Mouse (Mus musculus) embryonic facial prominence, embryonic 11.5 days (tissue): ENCODE measurements around the gene Vps72. TPM values are rescaled to one million over a fixed set of nuclear protein-coding genes. Genes with fewer than 3 reads are reported as not detected.

ENCODE experiments used
- ATAC-seq: fragments of 200-750 bp; cut with Nextera tagmentation; replicated peaks from 2 replicates; pipeline ENCODE4 v1.8.0; 2017; ENCODE audit warnings: low read depth; ENCODE audit not compliant: insufficient number of reproducible peaks, low FRiP score, low TSS enrichment
- DNase-seq: peaks from one replicate; pipeline ENCODE4 v3.0.0-alpha.2; 2015; ENCODE audit warnings: low spot score
- H3K27ac ChIP-seq: fragments of 300-500 bp; sonication (generic); replicated peaks from 2 replicates; pipeline ENCODE4 v1.5.1; 2014; ENCODE audit warnings: mild to moderate bottlenecking, low read depth, low read length, control low read depth
- H3K27me3 ChIP-seq: fragments of 300-500 bp; sonication (generic); 2 replicates; pipeline ENCODE4 v1.6.1; 2014; ENCODE audit warnings: mild to moderate bottlenecking, low read length, moderate library complexity, mixed read lengths; ENCODE audit not compliant: control insufficient read depth, insufficient read depth
- H3K36me3 ChIP-seq: fragments of 300-500 bp; sonication (generic); replicated peaks from 2 replicates; pipeline ENCODE4 v1.6.1; 2014; ENCODE audit warnings: low read depth, mild to moderate bottlenecking, low read length, moderate library complexity, mixed read lengths; ENCODE audit not compliant: control insufficient read depth, insufficient read depth
- H3K4me1 ChIP-seq: fragments of 300-500 bp; sonication (generic); 2 replicates; pipeline ENCODE4 v1.6.1; 2014; ENCODE audit warnings: low read length, mixed read lengths; ENCODE audit not compliant: control insufficient read depth, insufficient read depth
- H3K4me2 ChIP-seq: fragments of 300-500 bp; sonication (generic); 2 replicates; pipeline ENCODE4 v1.6.1; 2014; ENCODE audit warnings: low read depth, mild to moderate bottlenecking, control low read depth, low read length, moderate library complexity
- H3K4me3 ChIP-seq: fragments of 300-500 bp; sonication (generic); 2 replicates; pipeline ENCODE4 v1.5.1; 2014; ENCODE audit warnings: low read depth, low read length, control low read depth
- H3K9ac ChIP-seq: fragments of 300-500 bp; sonication (generic); replicated peaks from 2 replicates; pipeline ENCODE4 v1.6.1; 2014; ENCODE audit warnings: mild to moderate bottlenecking, control low read depth, low read length
- H3K9me3 ChIP-seq: fragments of 300-500 bp; sonication (generic); replicated peaks from 2 replicates; pipeline ENCODE4 v1.6.1; 2016; ENCODE audit warnings: mild to moderate bottlenecking, low read length, inconsistent platforms, mixed read lengths; ENCODE audit not compliant: control insufficient read depth
- WGBS: fragments of 180-500 bp; shearing (Covaris S2); extraction: QIAGEN DNeasy Blood & Tissue Kit; methylation state at CpG from one replicate; pipeline ENCODE4 v1.1.7; 2014; 5-methylcytosine and 5-hydroxymethylcytosine counted together
- polyA plus RNA-seq: library from polyadenylated mRNA; unstranded; fragments of >200 nt; fragmentation: Nextera tagmentation; extraction: Ambion mirVana; gene quantifications from 2 replicates; pipeline ENCODE4 v1.2.1, GENCODE M21; 2014

Gene Vps72
- polyA plus RNA-seq: 229 and 232 TPM in 2 replicates

- H3K36me3 ChIP-seq: no peaks in the 10 kb centered on the region; the same call in 1 of the 2 replicates
- no peaks in the 10 kb centered on the region for H3K4me1 ChIP-seq
- DNase-seq (peak; percentile 94), ATAC-seq (peak; percentile 51)
- WGBS: 1% methylated on average over 54 of the region's 54 CpGs
- H3K4me3 ChIP-seq: peak within 1 kb of the TSS; percentile 58
- peak within 1 kb of the TSS; percentile 74 for H3K27ac ChIP-seq
- peak within 1 kb of the TSS; percentile 27 for H3K4me2 ChIP-seq
- no peaks in the 10 kb centered on the region for H3K9me3 ChIP-seq
- H3K27me3 ChIP-seq: no peaks in the 10 kb centered on the region
- H3K9ac ChIP-seq: peak within 1 kb of the TSS; percentile 78
These were observed at the start of gene Vps72 for GRCm38 (mm10) chr3:95110911-95111726. Vps72 (plus strand) TSS chr3:95111022.

GRCm38 (mm10) chr3:95063741-95064140, 47.1 kb upstream of the Vps72 start:
- DNase-seq: no peak
- peaks cover 10% of the 10 kb centered on the region for H3K36me3 ChIP-seq
- ATAC-seq: no peak
- H3K4me3 ChIP-seq: no peak overlapping the region
- no peaks in the 10 kb centered on the region for H3K27me3 ChIP-seq
- H3K4me2 ChIP-seq: no peak overlapping the region
- no peak overlapping the region for H3K9ac ChIP-seq
- H3K9me3 ChIP-seq: no peaks in the 10 kb centered on the region
- H3K27ac ChIP-seq: no peak overlapping the region
- H3K4me1 ChIP-seq: no peaks in the 10 kb centered on the region
- 95% methylated on average over 4 of the region's 4 CpGs for WGBS

GRCm38 (mm10) chr3:95065553-95065952, 45.3 kb upstream of the Vps72 start:
- no peak overlapping the region for H3K27ac ChIP-seq
- no peak for DNase-seq
- H3K4me1 ChIP-seq: no peaks in the 10 kb centered on the region
- ATAC-seq: no peak
- H3K36me3 ChIP-seq: peaks cover 11% of the 10 kb centered on the region
- H3K9me3 ChIP-seq: no peaks in the 10 kb centered on the region
- WGBS: 81% methylated on average over 1 of the region's 1 CpGs
- H3K27me3 ChIP-seq: no peaks in the 10 kb centered on the region
- no peak overlapping the region for H3K4me2 ChIP-seq
- H3K4me3 ChIP-seq: no peak overlapping the region
- no peak overlapping the region for H3K9ac ChIP-seq

- no peaks in the 10 kb centered on the region for H3K9me3 ChIP-seq
- no peak overlapping the region for H3K4me2 ChIP-seq
- ATAC-seq (no peak), DNase-seq (no peak)
- H3K36me3 ChIP-seq: peaks cover 16% of the 10 kb centered on the region
- no peaks in the 10 kb centered on the region for H3K27me3 ChIP-seq
- no peak overlapping the region for H3K27ac ChIP-seq
- no peak overlapping the region for H3K9ac ChIP-seq
- 89% methylated on average over 6 of the region's 6 CpGs for WGBS
- H3K4me3 ChIP-seq: no peak overlapping the region
- H3K4me1 ChIP-seq: no peaks in the 10 kb centered on the region
These were observed 44.7 kb upstream of the Vps72 start for GRCm38 (mm10) chr3:95066095-95066494.

GRCm38 (mm10) chr3:95066570-95066969, 44.3 kb upstream of the Vps72 start:
- no peaks in the 10 kb centered on the region for H3K9me3 ChIP-seq
- DNase-seq (no peak), ATAC-seq (no peak)
- no peaks in the 10 kb centered on the region for H3K4me1 ChIP-seq
- peaks cover 17% of the 10 kb centered on the region for H3K36me3 ChIP-seq
- H3K9ac ChIP-seq: no peak overlapping the region
- H3K4me2 ChIP-seq: no peak overlapping the region
- WGBS: 89% methylated on average over 11 of the region's 11 CpGs
- no peak overlapping the region for H3K27ac ChIP-seq
- no peak overlapping the region for H3K4me3 ChIP-seq
- H3K27me3 ChIP-seq: no peaks in the 10 kb centered on the region

GRCm38 (mm10) chr3:95071606-95072005, 39.2 kb upstream of the Vps72 start:
- DNase-seq (no peak), ATAC-seq (no peak)
- WGBS: 87% methylated on average over 2 of the region's 2 CpGs
- no peaks in the 10 kb centered on the region for H3K4me1 ChIP-seq
- H3K4me3 ChIP-seq: no peak overlapping the region
- peaks cover 23% of the 10 kb centered on the region for H3K36me3 ChIP-seq
- H3K4me2 ChIP-seq: no peak overlapping the region
- no peak overlapping the region for H3K9ac ChIP-seq
- no peak overlapping the region for H3K27ac ChIP-seq
- no peaks in the 10 kb centered on the region for H3K9me3 ChIP-seq
- H3K27me3 ChIP-seq: no peaks in the 10 kb centered on the region

GRCm38 (mm10) chr3:95088071-95088470, 22.8 kb upstream of the Vps72 start:
- H3K4me3 ChIP-seq: no peak overlapping the region
- H3K27ac ChIP-seq: no peak overlapping the region
- no peaks in the 10 kb centered on the region for H3K27me3 ChIP-seq
- no peaks in the 10 kb centered on the region for H3K36me3 ChIP-seq
- DNase-seq (no peak), ATAC-seq (no peak)
- H3K9me3 ChIP-seq: no peaks in the 10 kb centered on the region
- no peak overlapping the region for H3K9ac ChIP-seq
- H3K4me2 ChIP-seq: no peak overlapping the region
- 97% methylated on average over 1 of the region's 1 CpGs for WGBS
- no peaks in the 10 kb centered on the region for H3K4me1 ChIP-seq

- ATAC-seq: no peak
- Histone ChIP-seq H3K4me2 (no peak overlapping the region), H3K4me3 (no peak overlapping the region), H3K27me3 (no peaks in the 10 kb centered on the region), H3K9ac (no peak overlapping the region), H3K4me1 (no peaks in the 10 kb centered on the region), H3K36me3 (no peaks in the 10 kb centered on the region), H3K9me3 (no peaks in the 10 kb centered on the region), H3K27ac (no peak overlapping the region)
- 24% methylated on average over 2 of the region's 2 CpGs for WGBS
- no peak for DNase-seq
These were observed 10.0 kb upstream of the Vps72 start for GRCm38 (mm10) chr3:95100854-95101253.
